Mouse (Mus musculus) liver, postnatal 0 days (tissue): ENCODE data around the gene Ror1. TPM values are rescaled to one million over a fixed set of nuclear protein-coding genes. Genes with fewer than 3 reads are reported as not detected.

Source experiments
- ATAC-seq: fragments of 200-750 bp; cut with Nextera tagmentation; 2 replicates; pipeline ENCODE4 v1.8.0; 2017; ENCODE audit warnings: mild to moderate bottlenecking, moderate library complexity
- DNase-seq: peaks from one replicate; pipeline ENCODE4 v3.0.0-alpha.2; 2016
- H3K27ac ChIP-seq: fragments of 300-500 bp; sonication (generic); 2 replicates; pipeline ENCODE4 v1.5.1; 2014; ENCODE audit warnings: antibody characterized with exemption, moderate library complexity, mild to moderate bottlenecking, low read depth
- H3K27me3 ChIP-seq: fragments of 300-500 bp; sonication (generic); 2 replicates; pipeline ENCODE4 v1.6.1; 2014; ENCODE audit warnings: low read length, control low read depth, mixed read lengths; ENCODE audit not compliant: insufficient read depth
- H3K36me3 ChIP-seq: fragments of 300-500 bp; sonication (generic); replicated peaks from 2 replicates; pipeline ENCODE4 v1.6.1; 2014; ENCODE audit warnings: mild to moderate bottlenecking, control low read depth, low read length, moderate library complexity, mixed read lengths; ENCODE audit not compliant: insufficient read depth
- H3K4me1 ChIP-seq: fragments of 300-500 bp; sonication (generic); 2 replicates; pipeline ENCODE4 v1.6.1; 2014; ENCODE audit warnings: antibody characterized with exemption, mild to moderate bottlenecking, control low read depth; ENCODE audit not compliant: insufficient read depth
- H3K4me2 ChIP-seq: fragments of 300-500 bp; sonication (generic); 2 replicates; pipeline ENCODE4 v1.6.1; 2014; ENCODE audit warnings: low read depth, mild to moderate bottlenecking, low read length, moderate library complexity, mixed read lengths
- H3K4me3 ChIP-seq: fragments of 300-500 bp; sonication (generic); 2 replicates; pipeline ENCODE4 v1.5.1; 2014; ENCODE audit warnings: low read depth, low read length
- H3K9ac ChIP-seq: fragments of 300-500 bp; sonication (generic); replicated peaks from 2 replicates; pipeline ENCODE4 v1.6.1; 2014; ENCODE audit warnings: mild to moderate bottlenecking, moderate library complexity
- H3K9me3 ChIP-seq: fragments of 300-500 bp; sonication (generic); 2 replicates; pipeline ENCODE4 v1.6.1; 2016; ENCODE audit warnings: mild to moderate bottlenecking, control low read depth, low read length, mixed read lengths
- CTCF ChIP-seq: sonication (generic); IDR thresholded peaks from 2 replicates; pipeline ENCODE4 v1.5.1; 2016; ENCODE audit warnings: antibody characterized with exemption, low read depth
- EP300 ChIP-seq: IDR thresholded peaks from 2 replicates; pipeline ENCODE4 v1.6.1; 2016; ENCODE audit warnings: antibody characterized with exemption, low read depth, mild to moderate bottlenecking
- WGBS: fragments of 180-500 bp; shearing (Covaris S2); extraction: QIAGEN DNeasy Blood & Tissue Kit; methylation state at CpG from one replicate; pipeline ENCODE4 v1.1.7; 2014; ENCODE audit not compliant: insufficient replicate concordance; 5-methylcytosine and 5-hydroxymethylcytosine counted together
- polyA plus RNA-seq: library from polyadenylated mRNA; unstranded; fragments of >200 nt; fragmentation: Nextera tagmentation; extraction: Ambion mirVana; gene quantifications from 2 replicates; pipeline ENCODE4 v1.2.1, GENCODE M21; 2015

Gene Ror1
- polyA plus RNA-seq, 1 experiment from 2014 or later: 0.29 TPM

DNA sequence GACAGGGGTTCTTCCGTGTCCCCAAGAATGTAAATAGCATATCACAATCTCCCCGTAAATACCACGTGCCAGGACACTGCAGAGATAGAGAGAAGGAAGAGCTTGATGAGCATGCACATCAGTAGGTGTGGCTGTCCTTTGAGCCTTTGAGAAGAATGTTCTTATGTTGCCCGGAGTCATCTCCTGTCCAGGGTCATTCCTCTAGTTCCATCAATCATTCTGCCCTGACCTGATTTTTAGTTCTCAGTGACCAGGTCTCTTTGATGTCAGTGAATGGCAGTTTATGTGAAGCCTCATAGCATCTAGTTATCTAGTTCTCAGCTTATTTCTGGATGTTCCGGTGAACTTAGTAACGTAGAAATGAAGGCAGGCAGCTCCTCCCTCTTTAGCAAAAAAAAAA, 295.4 kb downstream of the Ror1 start:
- no peak for ATAC-seq
- no peak for TF ChIP-seq CTCF
- no peak for TF ChIP-seq EP300
- no peaks in the 10 kb centered on the region for H3K27me3 ChIP-seq
- no peaks in the 10 kb centered on the region for H3K36me3 ChIP-seq
- 86% methylated on average over 6 of the region's 6 CpGs for WGBS
- H3K4me3 ChIP-seq: no peak overlapping the region
- no peak overlapping the region for H3K27ac ChIP-seq
- H3K4me1 ChIP-seq: no peaks in the 10 kb centered on the region
- DNase-seq: no peak
- H3K9ac ChIP-seq: no peak overlapping the region
- no peaks in the 10 kb centered on the region for H3K9me3 ChIP-seq
- H3K4me2 ChIP-seq: no peak overlapping the region

DNA sequence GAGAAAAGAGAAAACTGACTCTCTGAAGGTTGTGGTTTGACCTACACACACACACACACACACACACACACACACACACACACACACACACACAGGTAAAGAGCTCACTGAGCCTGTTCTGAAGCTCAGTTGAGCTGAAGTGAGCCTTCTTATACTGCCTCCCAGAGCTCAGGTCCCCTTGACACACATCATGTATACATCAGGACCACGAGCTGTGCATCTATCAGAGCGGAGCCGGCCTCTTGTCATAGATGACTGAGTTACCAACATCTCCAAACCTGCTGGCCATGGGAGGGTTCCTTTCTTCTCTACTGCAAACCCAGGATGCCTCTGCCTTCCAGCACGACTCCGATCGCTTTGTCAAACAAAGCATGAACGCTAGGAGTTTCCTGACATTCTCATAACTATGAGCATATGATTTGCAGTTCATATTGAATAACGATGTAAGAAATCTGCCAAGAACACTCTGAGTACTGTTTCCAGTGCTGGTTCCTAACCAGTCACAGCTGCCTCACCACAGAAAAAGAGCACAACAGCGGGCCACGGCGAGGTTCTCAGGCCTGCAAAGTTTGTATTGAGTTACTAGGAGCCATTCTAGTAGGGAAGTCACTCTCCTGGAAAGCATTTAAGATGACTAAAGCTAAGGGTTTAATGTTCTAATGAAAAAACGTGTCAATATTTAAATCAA, 297.9 kb downstream of the Ror1 start:
- Histone ChIP-seq H3K4me2 (no peak overlapping the region), H3K27ac (no peak overlapping the region), H3K4me1 (no peaks in the 10 kb centered on the region), H3K36me3 (no peaks in the 10 kb centered on the region), H3K4me3 (no peak overlapping the region), H3K9ac (no peak overlapping the region), H3K27me3 (no peaks in the 10 kb centered on the region), H3K9me3 (no peaks in the 10 kb centered on the region)
- ATAC-seq (no peak), DNase-seq (no peak)
- TF ChIP-seq EP300 (no peak), CTCF (no peak)
- WGBS: 84% methylated on average over 12 of the region's 12 CpGs

GRCm38 (mm10) chr4:100395407-100395806, 299.8 kb downstream of the Ror1 start:
- no peak overlapping the region for H3K9ac ChIP-seq
- H3K4me3 ChIP-seq: no peak overlapping the region
- no peaks in the 10 kb centered on the region for H3K27me3 ChIP-seq
- DNase-seq: no peak
- H3K27ac ChIP-seq: no peak overlapping the region
- H3K36me3 ChIP-seq: no peaks in the 10 kb centered on the region
- 90% methylated on average over 4 of the region's 4 CpGs for WGBS
- ATAC-seq: no peak
- H3K4me2 ChIP-seq: no peak overlapping the region
- no peaks in the 10 kb centered on the region for H3K4me1 ChIP-seq
- no peaks in the 10 kb centered on the region for H3K9me3 ChIP-seq
- no peak for TF ChIP-seq CTCF
- TF ChIP-seq EP300: no peak

DNA sequence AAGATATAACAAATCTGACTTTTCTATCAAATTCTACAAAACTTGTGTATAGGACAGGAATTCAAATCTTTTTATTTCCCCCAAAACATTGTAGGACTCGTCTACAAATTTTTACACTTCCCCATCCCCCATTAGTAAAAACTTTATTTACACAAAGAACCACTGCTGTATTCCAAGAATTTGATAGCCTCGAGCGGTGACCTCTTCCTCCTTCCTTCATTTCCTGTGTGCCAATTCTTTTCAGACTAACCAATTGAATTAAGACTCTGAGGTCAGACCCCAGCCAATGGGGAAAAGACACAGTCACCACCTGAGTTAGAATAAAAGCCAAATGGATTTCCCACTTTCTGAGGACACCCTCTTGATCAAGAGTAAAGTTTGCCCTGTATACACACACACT, 302.5 kb downstream of the Ror1 start:
- no peak overlapping the region for H3K27ac ChIP-seq
- no peaks in the 10 kb centered on the region for H3K27me3 ChIP-seq
- WGBS: 40% methylated on average over 3 of the region's 3 CpGs
- TF ChIP-seq EP300 (no peak), CTCF (no peak)
- no peak overlapping the region for H3K4me3 ChIP-seq
- H3K36me3 ChIP-seq: no peaks in the 10 kb centered on the region
- no peak overlapping the region for H3K4me2 ChIP-seq
- no peak overlapping the region for H3K9ac ChIP-seq
- H3K4me1 ChIP-seq: peaks cover 7% of the 10 kb centered on the region; the same call in 1 of the 2 replicates
- DNase-seq (no peak), ATAC-seq (no peak)
- no peaks in the 10 kb centered on the region for H3K9me3 ChIP-seq

DNA sequence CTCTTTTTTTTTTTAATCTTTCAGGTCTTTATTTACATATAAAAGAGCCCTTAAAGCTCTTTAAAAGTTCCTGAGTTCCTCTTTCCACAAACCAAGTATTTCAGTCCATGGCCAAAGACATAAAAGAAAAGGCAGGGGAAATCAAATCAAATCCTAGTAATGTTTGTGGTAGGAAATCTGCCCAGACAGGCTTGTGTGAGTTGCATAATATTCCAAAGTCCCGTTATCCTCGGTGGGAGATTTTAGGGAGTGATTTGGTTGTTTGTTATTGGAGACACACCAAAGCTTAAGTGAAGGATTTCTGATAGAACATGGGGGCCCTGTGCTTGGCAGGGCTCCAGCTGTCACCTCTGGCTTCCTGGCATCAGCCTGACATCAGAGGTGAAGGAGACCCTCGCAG, 305.5 kb downstream of the Ror1 start:
- H3K27me3 ChIP-seq: no peaks in the 10 kb centered on the region
- H3K4me2 ChIP-seq: no peak overlapping the region
- ATAC-seq: peak; percentile 54
- DNase-seq: no peak
- 35% methylated on average over 3 of the region's 3 CpGs for WGBS
- H3K36me3 ChIP-seq: no peaks in the 10 kb centered on the region
- H3K9ac ChIP-seq: no peak overlapping the region
- H3K4me1 ChIP-seq: peaks cover 7% of the 10 kb centered on the region; the same call in 1 of the 2 replicates
- H3K27ac ChIP-seq: no peak overlapping the region
- H3K4me3 ChIP-seq: no peak overlapping the region
- H3K9me3 ChIP-seq: no peaks in the 10 kb centered on the region
- TF ChIP-seq CTCF: no peak
- no peak for TF ChIP-seq EP300

GRCm38 (mm10) chr4:100401581-100402470, 306.2 kb downstream of the Ror1 start:
- no peak for TF ChIP-seq CTCF
- no peak for TF ChIP-seq EP300
- WGBS: 64% methylated on average over 14 of the region's 14 CpGs
- H3K4me3 ChIP-seq: no peak overlapping the region
- peaks cover 7% of the 10 kb centered on the region; the same call in 1 of the 2 replicates for H3K4me1 ChIP-seq
- no peak overlapping the region for H3K4me2 ChIP-seq
- ATAC-seq (peak; percentile 83), DNase-seq (no peak)
- no peaks in the 10 kb centered on the region for H3K9me3 ChIP-seq
- H3K9ac ChIP-seq: no peak overlapping the region
- no peaks in the 10 kb centered on the region for H3K27me3 ChIP-seq
- H3K36me3 ChIP-seq: no peaks in the 10 kb centered on the region
- no peak overlapping the region for H3K27ac ChIP-seq
